Mouse (Mus musculus) regulatory T cell (primary cell): ENCODE measurements around the gene Mob1a.

Experiments
- in situ Hi-C: fragments of 300-600 bp; cut with MboI, MseI; formaldehyde crosslinking; loops from one replicate; pipeline ENCODE4 v1.15.1; 2025; ENCODE audit warnings: high pct_unique_total_duplicates

Mob1a gene

GRCm38 (mm10) chr6:83325525-83326393 lies at the start of gene Mob1a, which contains the start of gene Mthfd2:
TSS of gene Mob1a (plus strand) at chr6:83326016.
TSS of gene Mthfd2 (minus strand) at chr6:83325908.
- in situ Hi-C loops: no loop called here

GRCm38 (mm10) chr6:83277151-83277550 lies 48.7 kb upstream of the Mob1a start:
- in situ Hi-C loops: loop anchor here (5.0 to 10.0 kb wide), 2 partner anchors 50 to 362 kb away; no protein-coding TSS in a partner anchor

GRCm38 (mm10) chr6:83278881-83279280 lies 46.9 kb upstream of the Mob1a start:
- in situ Hi-C loops: loop anchor here (5.0 to 10.0 kb wide), 2 partner anchors 52 to 364 kb away; no protein-coding TSS in a partner anchor

- in situ Hi-C loops: no loop called here
These were observed 45.4 kb upstream of the Mob1a start for GRCm38 (mm10) chr6:83280256-83280955.

- in situ Hi-C loops: no loop called here
These were observed 25.2 kb upstream of the Mob1a start for GRCm38 (mm10) chr6:83300447-83301229.

GRCm38 (mm10) chr6:83301294-83301693 lies 24.5 kb upstream of the Mob1a start:
- in situ Hi-C loops: no loop called here

GRCm38 (mm10) chr6:83302264-83302663 lies 23.6 kb upstream of the Mob1a start:
- in situ Hi-C loops: no loop called here

- in situ Hi-C loops: no loop called here
These were observed 16.8 kb upstream of the Mob1a start for GRCm38 (mm10) chr6:83309017-83309416.

- in situ Hi-C loops: no loop called here
These were observed 14.6 kb upstream of the Mob1a start for GRCm38 (mm10) chr6:83311206-83311605.

- in situ Hi-C loops: no loop called here
These were observed 13.8 kb upstream of the Mob1a start for GRCm38 (mm10) chr6:83312021-83312420.

GRCm38 (mm10) chr6:83312514-83312913 lies 13.3 kb upstream of the Mob1a start:
- in situ Hi-C loops: no loop called here

GRCm38 (mm10) chr6:83315293-83315692 lies 10.5 kb upstream of the Mob1a start:
- in situ Hi-C loops: no loop called here

GRCm38 (mm10) chr6:83316022-83316421 lies 9.8 kb upstream of the Mob1a start:
- in situ Hi-C loops: no loop called here

GRCm38 (mm10) chr6:83317108-83317741 lies 8.6 kb upstream of the Mob1a start:
- in situ Hi-C loops: no loop called here

- in situ Hi-C loops: no loop called here
These were observed 3.9 kb upstream of the Mob1a start for GRCm38 (mm10) chr6:83321927-83322326.

GRCm38 (mm10) chr6:83322794-83323193 lies 3.0 kb upstream of the Mob1a start:
- in situ Hi-C loops: no loop called here

GRCm38 (mm10) chr6:83323652-83324419 lies 2.0 kb upstream of the Mob1a start:
- in situ Hi-C loops: no loop called here

- in situ Hi-C loops: no loop called here
These were observed 549 bp downstream of the Mob1a start for GRCm38 (mm10) chr6:83326394-83326736.

GRCm38 (mm10) chr6:83326761-83327160 lies 945 bp downstream of the Mob1a start:
- in situ Hi-C loops: no loop called here

GRCm38 (mm10) chr6:83327591-83328190 lies 1.9 kb downstream of the Mob1a start:
- in situ Hi-C loops: no loop called here
